Mouse (Mus musculus) bone marrow, adult 2 months (tissue): ENCODE measurements around the gene Birc3.

Experiments
- CTCF ChIP-seq: fragments of 200-500 bp; IDR thresholded peaks from 2 replicates; pipeline ENCODE4 v1.5.1; 2011; ENCODE audit warnings: low read length, control low read depth; ENCODE audit not compliant: control insufficient read depth, insufficient read depth
- POLR2A ChIP-seq: fragments of 200-500 bp; IDR thresholded peaks from 2 replicates; pipeline ENCODE4 v1.6.1; 2011; ENCODE audit warnings: low read depth, mild to moderate bottlenecking, control low read depth, low read length, borderline replicate concordance; ENCODE audit not compliant: control insufficient read depth

GRCm38 (mm10) chr9:7836331-7836730 is 36.7 kb downstream of the Birc3 start:
- TF ChIP-seq CTCF: 0 out of 2 replicates have a peak, but pooled peaks have one; percentile 2
- TF ChIP-seq POLR2A: peak; percentile 47; the same call in 1 of the 2 replicates
